Mouse (Mus musculus) MEL (cell line): ENCODE results near the gene Thumpd1. TPM values are rescaled to one million over a fixed set of nuclear protein-coding genes. Genes with fewer than 3 reads are reported as not detected.

Source experiments
- DNase-seq: peaks from one replicate; pipeline ENCODE4 v3.0.0; 2011; ENCODE audit warnings: low read depth, low spot score
- H3K27ac ChIP-seq: 2 replicates; pipeline ENCODE4 v1.5.1; 2012; ENCODE audit warnings: low read depth, mild to moderate bottlenecking, control low read depth, low read length, moderate library complexity; ENCODE audit not compliant: control insufficient read depth
- H3K27me3 ChIP-seq, 2 experiments: fragments of 150-350 bp in 1 of 2; sonication (generic) in 1 of 2; 2 replicates each; pipeline ENCODE4 v1.6.1; 2012; ENCODE audit warnings: low read length in 2 of 2, mild to moderate bottlenecking in 2 of 2, improper control_type of control experiment in 1 of 2, moderate library complexity in 1 of 2; ENCODE audit not compliant: insufficient read depth in 2 of 2, control insufficient read depth in 1 of 2
- H3K36me3 ChIP-seq, 2 experiments: 2 replicates each; pipeline ENCODE4 v1.6.1; 2012 to 2014; ENCODE audit warnings: low read length in 2 of 2, improper control_type of control experiment in 1 of 2, inconsistent platforms in 1 of 2, mild to moderate bottlenecking in 1 of 2; ENCODE audit not compliant: insufficient read depth in 2 of 2, control insufficient read depth in 1 of 2
- H3K4me1 ChIP-seq, 2 experiments: fragments of 150-350 bp in 1 of 2; sonication (generic) in 1 of 2; 2 replicates each; pipeline ENCODE4 v1.6.1; 2012; ENCODE audit warnings: low read length in 2 of 2, improper control_type of control experiment in 1 of 2, mild to moderate bottlenecking in 1 of 2; ENCODE audit not compliant: insufficient read depth in 2 of 2, control insufficient read depth in 1 of 2
- H3K4me3 ChIP-seq, 2 experiments: fragments of 150-350 bp in 1 of 2; sonication (generic) in 1 of 2; 2 replicates each; pipeline ENCODE4 v1.5.1; 2012; ENCODE audit warnings: low read depth in 2 of 2, low read length in 2 of 2, mild to moderate bottlenecking in 2 of 2, moderate library complexity in 2 of 2, control low read depth in 1 of 2, improper control_type of control experiment in 1 of 2; ENCODE audit not compliant: control insufficient read depth in 1 of 2, insufficient read depth in 1 of 2
- H3K79me2 ChIP-seq: 2 replicates; pipeline ENCODE4 v1.6.1; 2012; ENCODE audit warnings: mild to moderate bottlenecking, low read length, moderate library complexity; ENCODE audit not compliant: control insufficient read depth, poor library complexity, insufficient read depth
- H3K9ac ChIP-seq: 2 replicates; pipeline ENCODE4 v1.6.1; 2012; ENCODE audit warnings: low read depth, mild to moderate bottlenecking, control low read depth, low read length, moderate library complexity; ENCODE audit not compliant: control insufficient read depth, poor library complexity, severe bottlenecking
- H3K9me3 ChIP-seq: fragments of 150-350 bp; sonication (generic); replicated peaks from 2 replicates; pipeline ENCODE4 v1.6.1; 2012; ENCODE audit warnings: mild to moderate bottlenecking, low read length, improper control_type of control experiment, moderate library complexity; ENCODE audit not compliant: insufficient read depth
- BHLHE40 ChIP-seq: IDR thresholded peaks from 2 replicates; pipeline ENCODE4 v1.6.1; 2012; ENCODE audit warnings: low read depth, mild to moderate bottlenecking, inconsistent platforms, low read length, improper control_type of control experiment, borderline replicate concordance
- CHD1 ChIP-seq: IDR thresholded peaks from 2 replicates; pipeline ENCODE4 v1.6.1; 2012; ENCODE audit warnings: low read depth, mild to moderate bottlenecking, inconsistent platforms, low read length, improper control_type of control experiment
- CHD2 ChIP-seq: IDR thresholded peaks from 2 replicates; pipeline ENCODE4 v1.6.1; 2011; ENCODE audit warnings: low read length, improper control_type of control experiment
- E2F4 ChIP-seq: IDR thresholded peaks from 2 replicates; pipeline ENCODE4 v1.6.1; 2011; ENCODE audit warnings: low read depth, low read length, improper control_type of control experiment, borderline replicate concordance
- EP300 ChIP-seq, 2 experiments: IDR thresholded peaks; 2 replicates each; pipeline ENCODE4 v1.6.1; 2011; ENCODE audit warnings: improper control_type of control experiment in 2 of 2, low read length in 2 of 2, low read depth in 1 of 2, mild to moderate bottlenecking in 1 of 2
- JUND ChIP-seq: IDR thresholded peaks from 2 replicates; pipeline ENCODE4 v1.6.1; 2011; ENCODE audit warnings: low read depth, mild to moderate bottlenecking, improper control_type of control experiment, low read length
- MAFK ChIP-seq: IDR thresholded peaks from 2 replicates; pipeline ENCODE4 v1.6.1; 2011; ENCODE audit warnings: low read depth, mild to moderate bottlenecking, low read length, improper control_type of control experiment, borderline replicate concordance
- MAZ ChIP-seq: IDR thresholded peaks from 2 replicates; pipeline ENCODE4 v1.6.1; 2012; ENCODE audit warnings: low read depth, mild to moderate bottlenecking, inconsistent platforms, low read length, improper control_type of control experiment
- MEF2A ChIP-seq: IDR thresholded peaks from 2 replicates; pipeline ENCODE4 v1.6.1; 2014; ENCODE audit warnings: low read depth, mild to moderate bottlenecking, inconsistent platforms, low read length, improper control_type of control experiment; ENCODE audit not compliant: poor library complexity, insufficient replicate concordance, severe bottlenecking; ENCODE audit errors: extremely low read depth
- MXI1 ChIP-seq: IDR thresholded peaks from 2 replicates; pipeline ENCODE4 v1.6.1; 2011; ENCODE audit warnings: mild to moderate bottlenecking, low read depth, low read length, improper control_type of control experiment
- MYC ChIP-seq: IDR thresholded peaks from 2 replicates; pipeline ENCODE4 v1.6.1; 2011; ENCODE audit warnings: low read depth, mild to moderate bottlenecking, low read length, improper control_type of control experiment, moderate library complexity
- NELFE ChIP-seq: IDR thresholded peaks from 2 replicates; pipeline ENCODE4 v1.6.1; 2011; ENCODE audit warnings: low read depth, low read length, improper control_type of control experiment
- POLR2AphosphoS5 ChIP-seq: IDR thresholded peaks from 2 replicates; pipeline ENCODE4 v1.6.1; 2012; ENCODE audit warnings: low read depth, borderline replicate concordance, mild to moderate bottlenecking, inconsistent platforms, low read length, moderate library complexity, mixed read lengths
- RAD21 ChIP-seq: IDR thresholded peaks from 2 replicates; pipeline ENCODE4 v1.6.1; 2011; ENCODE audit warnings: mild to moderate bottlenecking, low read depth, low read length, improper control_type of control experiment
- SIN3A ChIP-seq: IDR thresholded peaks from 2 replicates; pipeline ENCODE4 v1.6.1; 2012; ENCODE audit warnings: low read length, improper control_type of control experiment, inconsistent platforms
- TBP ChIP-seq: IDR thresholded peaks from 2 replicates; pipeline ENCODE4 v1.8.0; 2011; ENCODE audit warnings: low read depth, low read length, improper control_type of control experiment
- UBTF ChIP-seq: IDR thresholded peaks from 2 replicates; pipeline ENCODE4 v1.6.1; 2012; ENCODE audit warnings: low read depth, mild to moderate bottlenecking, inconsistent platforms, low read length, improper control_type of control experiment, moderate library complexity, borderline replicate concordance; ENCODE audit not compliant: insufficient read depth
- USF1 ChIP-seq: IDR thresholded peaks from 2 replicates; pipeline ENCODE4 v1.6.1; 2014; ENCODE audit warnings: low read depth, mild to moderate bottlenecking, inconsistent platforms, low read length, improper control_type of control experiment, moderate library complexity
- ZMIZ1 ChIP-seq: IDR thresholded peaks from 2 replicates; pipeline ENCODE4 v1.6.1; 2012; ENCODE audit warnings: low read depth, mild to moderate bottlenecking, inconsistent platforms, low read length, improper control_type of control experiment, moderate library complexity
- polyA plus RNA-seq, 2 experiments: library from polyadenylated mRNA; stranded (reverse) in 1 of 2; unstranded in 1 of 2; fragments of >175 nt in 1 of 2; fragments of >200 nt in 1 of 2; gene quantifications; 2 replicates each; pipeline versions ENCODE4 v1.2.1 to v1.2.4; 2012; ENCODE audit warnings: low replicate concordance in 2 of 2, low read depth in 1 of 2; ENCODE audit not compliant: insufficient read length in 2 of 2, insufficient read depth in 1 of 2, missing spikeins in 1 of 2
- total RNA-seq: library from RNA; depleted of rRNA; stranded (reverse); fragments of 300-350 nt; gene quantifications from 2 replicates; pipeline ENCODE4 v1.2.3, GENCODE M21; 2012; rRNA removed

The Thumpd1 gene
- total and polyA plus RNA-seq, 3 experiments, result 56.4 to 67.5 TPM; not detected in 1

GRCm38 (mm10) chr7:119670395-119670794 is 50.2 kb downstream of the Thumpd1 start:
- Histone ChIP-seq H3K27me3 (no peaks in the 10 kb centered on the region), H3K36me3 (no peaks in the 10 kb centered on the region), H3K79me2 (no peaks in the 10 kb centered on the region), H3K9me3 (no peaks in the 10 kb centered on the region), H3K27ac (no peak overlapping the region), H3K4me1 (no peaks in the 10 kb centered on the region), H3K9ac (no peak overlapping the region), H3K4me3 (no peak overlapping the region)
- no peak for DNase-seq
- no peak for TF ChIP-seq POLR2AphosphoS5
- no peak for TF ChIP-seq CHD2
- no peak for TF ChIP-seq MAFK
- no peak for TF ChIP-seq TBP
- TF ChIP-seq SIN3A, result no peak
- TF ChIP-seq EP300 (IDR thresholded peaks at IDR 0.05; ENCODE audit: low read depth in 1 of 2, low read length in 2 of 2), result no peak
- TF ChIP-seq CHD1, result no peak
- TF ChIP-seq USF1, result no peak
- TF ChIP-seq UBTF, result no peak
- no peak for TF ChIP-seq MYC
- no peak for TF ChIP-seq MEF2A
- no peak for TF ChIP-seq ZMIZ1
- TF ChIP-seq NELFE, result no peak
- TF ChIP-seq BHLHE40, result no peak
- TF ChIP-seq MXI1, result no peak
- TF ChIP-seq MAZ, result no peak

GRCm38 (mm10) chr7:119667893-119668292 is 52.7 kb downstream of the Thumpd1 start:
- H3K9me3 ChIP-seq, result no peaks in the 10 kb centered on the region
- H3K27ac ChIP-seq, result no peak overlapping the region
- H3K79me2 ChIP-seq, result no peaks in the 10 kb centered on the region
- no peak overlapping the region for H3K4me3 ChIP-seq
- no peak for DNase-seq
- H3K36me3 ChIP-seq, result no peaks in the 10 kb centered on the region
- H3K4me1 ChIP-seq, result no peaks in the 10 kb centered on the region
- H3K9ac ChIP-seq, result no peak overlapping the region
- TF ChIP-seq JUND, result no peak
- no peak for TF ChIP-seq RAD21
- no peak for TF ChIP-seq BHLHE40
- TF ChIP-seq E2F4, result no peak
- no peaks in the 10 kb centered on the region for H3K27me3 ChIP-seq

Other genes starting within 250 kb of the Thumpd1 start
- not detected in 2 replicates for gene Umod, start 241.5 kb downstream of the Thumpd1 start, total RNA-seq
- not detected for gene Umod, start 241.5 kb downstream of the Thumpd1 start, polyA plus RNA-seq
- gene Acsm5, start 201.3 kb downstream of the Thumpd1 start, total RNA-seq, result not detected in 2 replicates
- not detected for gene Acsm5, start 201.3 kb downstream of the Thumpd1 start, polyA plus RNA-seq
- 0.12 TPM in 1 of 2 replicates, not detected in the other for gene Pdilt, start 197.3 kb downstream of the Thumpd1 start, total RNA-seq
- not detected for gene Pdilt, start 197.3 kb downstream of the Thumpd1 start, polyA plus RNA-seq
- gene Acsm2, start 166.5 kb downstream of the Thumpd1 start, total RNA-seq, result not detected in 2 replicates
- not detected for gene Acsm2, start 166.5 kb downstream of the Thumpd1 start, polyA plus RNA-seq
- gene Acsm1, start 113.8 kb downstream of the Thumpd1 start, total RNA-seq, result not detected in 2 replicates
- not detected for gene Acsm1, start 113.8 kb downstream of the Thumpd1 start, polyA plus RNA-seq
- gene Acsm4, start 30.8 kb downstream of the Thumpd1 start, total RNA-seq, result not detected in 2 replicates
- not detected for gene Acsm4, start 30.8 kb downstream of the Thumpd1 start, polyA plus RNA-seq
- gene Acsm3, start 40.1 kb upstream of the Thumpd1 start, total RNA-seq, result 0.08 TPM in 1 of 2 replicates, not detected in the other
- under 1 TPM in 1 of 2 experiments, not detected in 1; 0.54 TPM for gene Acsm3, start 40.1 kb upstream of the Thumpd1 start, polyA plus RNA-seq
- 10.9 and 11.7 TPM in 2 replicates for gene Rexo5, start 73.2 kb upstream of the Thumpd1 start, total RNA-seq
- gene Rexo5, start 73.2 kb upstream of the Thumpd1 start, polyA plus RNA-seq, result 10 to 100 TPM in 1 of 2 experiments, not detected in 1; 18.3 TPM
- gene Eri2, start 73.3 kb upstream of the Thumpd1 start, total RNA-seq, result 9.4 and 10.6 TPM in 2 replicates
- 10 to 100 TPM in 1 of 2 experiments, not detected in 1; 11.0 TPM for gene Eri2, start 73.3 kb upstream of the Thumpd1 start, polyA plus RNA-seq
- gene Lyrm1, start 175.1 kb upstream of the Thumpd1 start, total RNA-seq, result 2.1 and 4.0 TPM in 2 replicates
- 1 to 10 TPM in 1 of 2 experiments, not detected in 1; 4.4 TPM for gene Lyrm1, start 175.1 kb upstream of the Thumpd1 start, polyA plus RNA-seq
- gene Dcun1d3, start 175.5 kb upstream of the Thumpd1 start, total RNA-seq, result 2.5 and 3.3 TPM in 2 replicates
- 1 to 10 TPM in 1 of 2 experiments, not detected in 1; 5.6 TPM for gene Dcun1d3, start 175.5 kb upstream of the Thumpd1 start, polyA plus RNA-seq